Mouse (Mus musculus): ENCODE results near the gene Rimbp2. TPM values are rescaled to one million over a fixed set of nuclear protein-coding genes. Genes with fewer than 3 reads are reported as not detected.

The Rimbp2 gene
- polyA plus RNA-seq, 2 experiments from 2014 or later = not detected

DNA sequence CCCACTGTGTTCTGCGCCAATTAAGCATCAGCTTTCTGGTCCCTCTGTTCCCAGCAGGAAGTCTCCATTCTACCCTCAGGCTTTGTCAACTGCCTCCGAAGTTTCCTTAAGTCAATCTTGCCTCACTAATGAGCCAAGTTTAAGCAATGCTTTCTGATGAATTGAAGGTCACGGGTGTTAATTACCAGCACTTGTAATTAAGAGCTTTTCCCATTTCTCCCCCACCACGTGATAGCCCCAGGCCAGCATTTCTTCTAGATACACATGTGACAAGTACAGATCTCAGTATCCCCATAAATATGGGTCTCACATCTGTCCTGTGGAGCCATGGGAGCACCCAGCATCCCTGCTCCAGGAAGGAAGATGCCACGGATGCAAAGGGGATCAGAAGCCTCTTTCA, 20.5 kb downstream of the Rimbp2 start:
- no peak for ATAC-seq

DNA sequence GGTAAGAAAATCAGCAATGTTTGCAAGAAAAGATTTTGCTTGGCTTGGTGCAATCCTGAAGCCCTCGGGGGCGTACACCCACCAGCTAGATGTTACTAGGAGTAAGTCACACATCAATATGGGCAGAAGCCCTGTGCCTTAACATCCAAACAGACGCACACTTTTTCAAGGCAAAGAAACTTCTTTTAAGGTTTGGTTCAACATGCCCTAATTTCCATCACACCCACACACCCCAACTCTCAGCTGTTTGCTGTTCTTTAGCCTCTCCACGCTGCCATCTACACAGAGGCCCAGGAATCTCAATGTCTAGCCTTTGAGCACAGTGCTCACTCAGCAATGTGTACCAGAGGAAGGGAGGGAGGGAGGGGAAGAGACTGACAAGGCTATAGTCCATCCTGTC, 28.2 kb downstream of the Rimbp2 start:
- ATAC-seq = no peak

DNA sequence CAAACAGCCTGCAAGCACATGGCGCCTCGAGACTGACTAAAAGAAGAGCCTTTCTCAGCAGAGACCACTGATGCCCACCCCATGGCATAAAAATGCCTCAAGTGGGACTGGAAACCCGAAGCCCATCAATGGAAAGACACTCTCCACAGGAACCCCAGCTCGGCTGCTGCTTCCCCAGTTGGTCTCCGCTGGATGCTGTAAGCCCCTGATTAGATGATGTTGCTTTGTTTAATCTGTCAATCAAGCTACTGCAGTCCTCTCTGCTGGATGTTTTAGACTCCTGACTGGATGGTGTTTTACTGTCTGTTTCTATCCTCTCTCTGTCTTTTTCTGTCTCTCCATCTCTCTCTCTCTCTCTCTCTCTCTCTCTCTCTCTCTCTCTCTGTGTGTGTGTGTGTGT, 33.2 kb downstream of the Rimbp2 start:
- no peak for ATAC-seq

DNA sequence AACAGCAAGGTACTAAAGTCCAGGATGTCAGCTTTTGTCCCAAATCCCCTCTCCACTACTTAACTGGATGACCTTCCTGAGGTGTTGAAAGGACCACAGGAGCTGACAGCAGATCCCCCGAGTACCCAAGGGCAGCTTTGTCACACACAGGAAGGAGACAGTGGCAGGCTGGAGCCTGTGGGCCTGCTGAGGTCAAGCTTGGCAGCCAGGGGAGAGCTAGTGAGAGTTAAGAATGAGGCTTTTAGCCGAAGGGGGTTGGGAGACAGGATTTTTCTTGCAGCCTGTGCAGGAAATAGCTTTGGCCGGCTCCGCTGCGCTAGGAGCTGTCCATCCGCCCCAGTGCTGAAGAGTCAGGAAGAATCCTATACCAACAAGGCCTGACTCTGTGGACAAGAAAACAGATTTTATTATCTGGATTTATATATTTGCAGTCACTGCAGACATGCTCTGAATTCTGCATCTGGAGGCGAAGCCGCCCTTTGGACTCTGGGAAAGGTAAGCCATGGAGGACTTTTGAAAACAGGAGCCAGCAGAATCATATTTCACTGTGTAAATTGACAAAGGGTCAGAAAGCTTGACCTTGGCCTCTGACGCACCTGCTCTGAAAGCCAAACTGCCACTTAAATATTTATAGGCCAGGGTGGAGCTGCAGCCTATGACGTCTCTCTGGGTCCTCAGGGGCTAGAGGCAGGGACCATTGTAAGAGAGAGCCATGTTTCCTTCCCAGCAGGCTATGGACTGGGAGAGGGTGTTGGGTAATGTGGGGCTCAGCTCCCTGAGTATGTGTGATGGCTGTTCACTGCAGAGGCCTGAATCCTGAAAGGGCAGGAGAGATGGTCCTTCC, 35.9 kb downstream of the Rimbp2 start:
- no peak for ATAC-seq

DNA sequence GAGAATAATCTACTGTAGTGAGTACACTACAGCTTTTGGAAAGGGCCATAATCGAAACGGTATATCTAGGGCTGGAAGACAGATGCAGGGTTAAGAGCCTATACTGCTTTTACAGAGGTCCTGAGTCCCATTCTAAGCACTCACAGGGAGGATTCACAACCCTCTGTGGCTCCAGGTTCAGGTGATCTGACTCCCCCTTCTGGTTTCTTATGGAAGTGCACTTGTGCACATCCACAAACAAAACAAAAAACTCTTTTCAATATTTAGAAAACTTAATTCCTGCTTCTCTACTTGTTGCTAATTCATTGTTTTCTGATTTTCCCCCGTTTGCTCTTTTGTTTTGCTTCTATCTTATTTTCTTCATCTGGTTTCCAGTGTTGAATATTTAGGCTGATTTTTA, 39.5 kb downstream of the Rimbp2 start:
- no peak for ATAC-seq

DNA sequence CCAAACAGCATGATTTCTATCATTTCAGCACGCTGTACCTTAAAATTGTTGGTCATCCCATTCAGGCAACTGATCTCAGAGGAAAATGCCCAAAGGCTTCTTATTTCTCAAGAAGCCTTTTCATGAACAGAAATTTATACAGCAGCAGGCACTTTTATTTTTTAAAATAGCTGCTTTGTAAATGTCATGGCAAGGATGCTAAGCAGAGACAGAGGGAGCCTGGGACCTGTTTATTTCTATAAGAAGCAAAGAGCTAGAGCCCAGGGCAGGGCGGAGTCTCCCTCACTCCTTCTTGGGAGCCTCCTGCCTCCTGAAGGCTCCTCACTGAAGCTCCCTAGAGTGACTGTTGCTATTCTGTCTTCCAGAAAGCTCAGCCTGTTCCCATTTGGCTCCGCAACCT, 40.9 kb downstream of the Rimbp2 start:
- no peak for ATAC-seq

DNA sequence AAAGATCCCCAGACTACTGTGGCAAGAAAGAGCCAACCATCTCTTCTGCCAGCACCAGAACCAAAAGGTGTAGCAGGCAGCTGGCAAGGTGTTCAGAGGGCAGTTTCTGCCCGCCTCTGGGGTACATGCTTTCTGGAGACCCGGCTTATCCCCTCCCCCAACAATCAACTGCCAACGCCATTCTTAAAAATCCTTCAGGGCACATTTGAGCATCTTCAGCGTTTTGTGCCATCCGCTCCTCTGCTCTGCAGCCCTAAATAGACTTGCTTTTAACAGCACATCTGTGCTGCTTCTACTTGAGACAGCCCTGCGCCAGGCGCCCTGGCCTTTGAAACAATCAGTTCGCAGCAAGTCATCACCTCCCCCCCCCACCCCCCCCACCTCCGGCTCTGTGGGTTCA, 41.7 kb downstream of the Rimbp2 start:
- ATAC-seq = no peak

DNA sequence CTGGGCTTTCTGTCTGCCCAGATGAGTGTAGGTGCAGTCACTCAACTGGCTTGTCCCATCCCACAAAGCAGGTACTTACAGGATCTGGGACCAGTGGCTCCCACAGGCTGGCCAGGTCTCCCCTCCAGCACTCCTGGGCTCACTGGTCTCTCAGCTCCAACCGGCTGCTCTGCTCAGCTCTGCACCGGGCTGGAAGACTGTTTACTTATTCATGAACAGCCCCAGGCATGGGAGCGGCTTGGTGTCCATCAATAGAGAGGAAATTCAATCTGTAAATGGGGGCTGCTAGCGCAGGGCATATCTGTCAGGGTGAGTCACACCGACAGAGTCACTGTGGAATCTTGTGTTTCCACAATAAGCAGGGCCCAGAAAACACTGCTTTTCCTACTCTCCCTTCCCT, 49.2 kb downstream of the Rimbp2 start:
- ATAC-seq = no peak

DNA sequence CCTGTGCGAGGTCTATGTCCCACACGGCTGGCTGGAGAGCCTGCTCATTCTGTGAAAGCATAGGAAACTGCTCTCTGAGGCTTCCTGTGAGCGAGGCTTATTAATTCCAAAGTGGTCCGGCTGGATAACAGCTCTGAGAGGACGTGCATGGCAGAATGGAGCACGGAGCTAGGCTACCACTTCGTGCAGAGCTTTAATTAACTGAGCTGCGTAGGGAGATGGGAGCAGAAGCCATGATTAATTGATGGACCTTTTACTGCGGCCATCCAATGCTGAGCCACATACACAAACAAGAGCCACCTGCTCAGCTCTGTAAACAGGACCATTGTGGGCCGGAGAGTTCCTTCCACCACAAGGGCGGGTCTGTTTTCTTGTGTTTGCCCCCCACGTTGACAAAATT, 50.2 kb downstream of the Rimbp2 start:
- ATAC-seq = no peak

DNA sequence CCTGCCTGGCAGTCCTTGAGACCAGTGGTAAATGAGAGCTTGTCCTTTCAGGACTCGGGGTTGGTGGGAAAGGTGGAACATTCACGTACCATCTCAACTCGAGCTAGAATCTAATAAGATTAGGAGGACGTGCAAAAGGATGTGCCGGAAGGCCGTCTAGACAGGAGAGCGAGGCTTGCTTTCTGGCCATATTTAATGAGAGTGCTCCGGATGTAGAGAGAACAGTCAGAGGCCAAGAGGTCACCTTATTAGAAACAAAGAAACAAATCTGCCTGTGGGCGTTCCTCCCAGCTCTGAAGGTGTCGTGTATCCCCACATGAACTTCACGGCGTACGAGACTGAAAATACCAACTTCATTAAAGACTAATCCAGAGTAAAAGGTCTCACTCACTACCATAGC, 53.3 kb downstream of the Rimbp2 start:
- ATAC-seq = no peak

DNA sequence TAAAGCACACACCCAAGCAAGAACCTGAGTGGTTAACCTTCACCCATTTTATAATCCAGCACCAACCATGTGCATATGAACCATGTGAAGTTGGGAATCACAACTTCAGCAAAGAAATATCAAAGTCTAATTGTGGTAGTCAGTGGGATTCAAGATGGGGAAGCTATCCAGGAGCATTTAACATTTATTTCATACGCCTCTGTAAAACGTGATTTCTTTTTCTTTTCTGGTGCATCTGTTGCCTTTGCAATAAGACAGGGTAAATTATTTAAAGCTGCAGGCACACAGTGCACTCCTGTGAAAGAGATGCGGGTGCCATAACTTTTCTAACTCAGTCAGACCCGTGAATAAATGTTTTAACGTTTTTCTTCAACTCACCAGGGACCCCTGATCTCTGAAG, 58.4 kb downstream of the Rimbp2 start:
- ATAC-seq = no peak

DNA sequence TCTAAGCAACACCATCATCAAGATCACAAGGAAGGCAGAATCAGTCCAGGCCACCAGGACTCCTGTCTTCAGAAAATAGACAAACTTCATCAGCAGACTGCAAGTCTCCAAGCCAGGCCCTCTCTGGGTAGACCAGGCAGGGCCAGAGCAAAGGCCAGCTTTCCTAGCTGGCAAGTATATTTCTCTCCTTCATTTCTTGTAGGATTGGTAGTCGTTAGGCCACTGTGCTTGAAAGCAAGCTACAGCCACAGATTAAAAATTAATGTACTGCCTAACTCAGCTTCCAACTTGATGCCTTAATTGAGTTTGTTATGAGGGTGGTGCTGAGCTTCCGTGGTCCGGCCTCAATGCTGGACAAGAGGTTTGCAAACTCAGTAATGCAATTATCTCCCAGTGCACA, 65.7 kb downstream of the Rimbp2 start:
- ATAC-seq = no peak

DNA sequence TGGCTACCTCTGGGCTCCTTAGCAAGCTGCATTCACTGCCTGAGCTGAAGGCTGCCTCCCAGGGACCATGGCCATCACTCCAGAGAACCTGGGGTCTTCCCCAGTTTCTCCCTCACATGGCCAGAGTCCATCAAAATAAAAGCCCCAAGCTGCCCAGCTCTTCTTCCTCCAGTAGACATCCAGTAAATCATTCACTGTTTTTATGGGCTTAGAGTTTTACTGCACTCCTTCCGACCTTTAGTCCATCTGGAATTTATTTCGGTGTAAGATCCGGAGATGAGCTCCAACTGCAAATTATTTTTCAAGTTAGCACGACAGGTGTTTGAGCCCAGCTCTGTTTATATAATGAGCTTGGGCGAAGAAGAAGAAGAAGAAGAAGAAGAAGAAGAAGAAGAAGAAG, 69.0 kb downstream of the Rimbp2 start:
- ATAC-seq = no peak

DNA sequence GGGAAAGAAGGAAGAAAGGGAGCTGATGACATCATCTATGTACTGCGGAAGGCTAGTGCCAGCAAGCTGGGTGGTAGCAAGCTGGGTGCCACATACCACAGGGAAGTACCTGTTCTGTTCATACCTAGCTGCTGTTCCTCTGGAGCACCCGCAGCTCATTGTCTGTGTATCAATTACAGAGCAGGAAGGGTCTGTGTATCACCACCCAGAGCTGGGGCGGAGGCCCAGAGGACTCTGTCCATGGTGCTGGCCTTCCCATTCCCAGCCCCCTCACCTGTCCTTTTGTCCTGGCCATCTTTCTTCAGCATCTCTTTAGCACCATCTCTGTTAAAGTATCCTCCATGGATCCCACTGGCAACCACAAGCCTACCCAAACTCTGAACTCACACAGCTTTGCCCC, 74.2 kb downstream of the Rimbp2 start:
- no peak for ATAC-seq

DNA sequence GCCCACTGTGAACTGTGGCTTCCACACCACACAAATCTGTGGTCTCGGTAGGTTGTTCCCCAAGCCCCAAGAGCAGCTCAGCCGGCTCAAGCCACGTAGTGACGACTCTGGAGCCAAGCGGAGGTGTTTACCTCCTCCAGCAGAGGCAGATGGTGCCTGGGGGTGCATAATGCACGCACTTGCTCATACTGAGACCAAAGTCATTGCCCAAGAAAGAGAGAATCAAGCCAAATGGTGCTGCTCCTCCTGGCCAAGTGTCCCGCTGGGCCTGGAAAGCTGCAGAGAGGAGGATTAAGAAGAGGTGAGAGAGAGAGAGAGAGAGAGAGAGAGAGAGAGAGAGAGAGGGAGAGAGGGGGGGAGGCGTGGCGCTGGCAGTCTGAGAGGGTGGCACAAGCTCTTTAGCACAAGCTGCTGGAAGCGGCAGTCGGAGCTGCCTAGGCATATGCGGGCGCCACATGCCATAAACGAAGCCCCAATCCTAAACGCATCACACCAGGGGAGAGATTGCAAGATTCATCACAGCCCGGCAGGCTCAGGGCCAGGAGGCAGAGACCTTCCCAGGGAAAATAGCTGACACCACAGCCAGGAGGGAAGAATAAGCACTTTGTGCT, 75.8 kb downstream of the Rimbp2 start:
- ATAC-seq = no peak

DNA sequence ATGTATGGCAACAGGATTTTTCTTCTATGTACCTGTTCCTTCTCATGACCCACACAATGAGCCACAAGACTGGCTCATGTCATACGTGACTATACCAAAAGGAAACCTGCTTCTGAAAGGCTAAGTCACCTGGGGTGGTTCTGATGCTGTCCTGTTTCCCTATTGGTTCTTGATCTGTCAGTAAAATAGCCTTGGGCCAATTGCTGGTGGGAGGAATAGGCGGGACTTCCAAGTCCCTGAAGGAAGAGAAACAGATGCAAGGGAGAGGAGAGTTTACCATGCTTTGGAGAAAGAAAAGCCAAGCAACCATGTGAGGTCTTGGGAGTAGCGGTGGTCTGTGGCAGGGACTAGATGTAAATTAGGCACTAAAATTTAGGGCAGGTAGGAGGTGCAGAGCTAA, 81.6 kb downstream of the Rimbp2 start:
- no peak for ATAC-seq

DNA sequence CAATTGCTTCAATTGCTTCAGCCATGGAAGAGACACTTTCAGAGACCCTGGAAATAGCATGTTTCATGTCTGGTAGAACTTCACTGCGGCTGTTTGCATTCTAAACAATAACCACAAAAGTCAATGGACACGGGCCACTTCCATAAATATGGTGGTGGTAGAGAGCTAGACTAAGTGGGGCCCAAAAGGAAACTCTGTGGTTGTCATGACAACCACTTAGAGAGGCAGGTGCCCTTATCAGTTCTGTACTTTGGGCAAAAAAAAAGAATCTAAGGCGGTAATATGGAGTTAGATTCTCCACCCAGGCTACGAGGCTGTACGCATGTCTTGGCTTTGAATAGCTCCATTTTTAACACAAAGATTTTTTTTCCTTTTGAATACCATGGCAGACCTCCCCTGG, 86.5 kb downstream of the Rimbp2 start:
- no peak for ATAC-seq

DNA sequence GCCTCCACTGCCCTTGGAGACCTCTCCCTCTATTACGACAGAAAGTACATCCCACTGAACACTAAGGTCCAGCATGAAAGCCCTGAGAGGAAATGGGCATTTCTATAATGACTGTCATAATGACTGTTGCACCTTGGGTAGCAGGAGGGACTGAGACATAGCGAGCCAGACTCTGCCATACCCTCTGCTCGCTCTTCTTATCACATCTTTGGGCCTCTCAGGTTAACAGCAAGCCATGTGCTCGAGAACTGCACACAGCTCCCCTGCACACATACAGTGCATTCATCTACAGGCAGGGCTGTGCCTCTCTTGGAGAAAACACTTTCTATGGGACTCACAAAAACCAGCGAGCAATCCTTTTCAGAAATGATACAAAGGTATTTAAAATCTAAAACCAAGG, 87.0 kb downstream of the Rimbp2 start:
- no peak for ATAC-seq

DNA sequence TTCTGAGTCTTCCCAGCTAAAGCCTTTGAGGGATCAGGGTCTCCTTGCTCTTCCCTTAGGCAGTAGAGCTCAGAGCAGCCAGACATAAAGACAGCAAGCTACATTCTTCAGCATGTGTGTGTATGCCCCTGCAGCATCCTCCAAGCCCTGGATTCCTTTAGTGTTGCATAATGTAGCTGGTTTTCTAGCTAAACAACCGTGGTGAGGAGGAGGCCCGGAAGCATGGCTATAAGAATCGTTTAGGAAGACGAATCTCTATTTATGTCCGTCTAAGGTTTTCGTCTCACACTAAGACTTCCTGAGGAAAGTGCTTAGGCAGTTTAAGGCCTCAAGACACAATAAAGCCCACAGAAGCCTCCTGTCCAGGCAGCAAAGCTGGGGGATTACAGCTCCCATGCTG, 89.8 kb downstream of the Rimbp2 start:
- ATAC-seq = no peak

DNA sequence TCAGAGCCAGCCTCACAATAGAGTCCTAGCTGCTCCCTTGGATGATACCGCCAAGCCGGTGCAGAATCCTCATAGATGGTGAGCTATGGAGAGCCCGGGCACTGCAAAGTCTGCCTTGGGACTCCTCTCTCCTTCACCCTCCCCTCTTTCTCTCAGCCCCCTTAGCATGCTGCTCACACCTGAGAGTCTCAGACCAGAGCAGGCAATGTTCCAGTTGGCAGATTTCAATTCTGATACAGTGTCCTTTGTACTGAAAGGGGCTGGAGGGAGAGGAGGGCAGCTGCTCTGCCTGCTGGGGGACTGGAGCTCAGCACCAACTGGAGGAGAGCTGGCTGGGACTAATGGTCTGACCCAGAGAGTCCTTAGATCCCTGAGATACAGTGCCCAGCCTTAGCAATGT, 92.4 kb downstream of the Rimbp2 start:
- no peak for ATAC-seq

DNA sequence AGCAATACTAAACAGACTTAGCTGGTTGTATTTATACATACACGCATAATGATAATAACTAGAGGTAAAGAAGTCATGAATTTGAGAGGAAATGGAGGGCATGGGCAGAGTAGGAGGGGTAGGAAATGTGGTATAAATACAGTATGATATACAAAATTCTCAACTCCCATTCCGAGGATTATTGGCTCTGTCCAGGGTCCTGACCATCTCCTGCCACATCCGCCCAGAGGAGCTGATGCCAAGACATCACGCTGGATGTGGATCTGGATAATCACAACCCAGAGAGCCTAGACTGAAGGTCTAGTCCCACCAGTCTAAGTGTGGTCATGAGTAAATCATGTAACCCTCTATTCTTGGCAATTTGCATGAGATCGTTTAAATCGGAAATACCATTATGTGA, 100.5 kb downstream of the Rimbp2 start:
- ATAC-seq = no peak

DNA sequence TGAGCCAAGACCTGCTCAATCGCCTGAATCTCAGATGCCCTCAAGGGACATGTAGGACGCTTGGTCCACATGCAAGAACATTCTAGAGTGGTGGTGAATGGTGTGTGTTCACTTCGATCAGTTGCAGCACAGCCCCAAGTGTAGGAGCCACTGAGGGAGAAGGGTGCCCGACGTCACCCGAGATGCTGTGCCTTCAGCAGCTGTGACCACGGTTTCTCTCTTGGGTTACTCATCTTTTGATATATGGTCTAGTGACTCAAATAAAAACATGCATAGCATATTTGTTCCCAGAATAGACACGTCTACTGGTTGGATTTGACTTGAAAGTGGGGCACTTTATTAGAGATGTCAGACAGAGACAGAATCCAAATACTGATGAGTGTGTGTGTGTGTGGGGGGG, 105.5 kb downstream of the Rimbp2 start:
- ATAC-seq = no peak

DNA sequence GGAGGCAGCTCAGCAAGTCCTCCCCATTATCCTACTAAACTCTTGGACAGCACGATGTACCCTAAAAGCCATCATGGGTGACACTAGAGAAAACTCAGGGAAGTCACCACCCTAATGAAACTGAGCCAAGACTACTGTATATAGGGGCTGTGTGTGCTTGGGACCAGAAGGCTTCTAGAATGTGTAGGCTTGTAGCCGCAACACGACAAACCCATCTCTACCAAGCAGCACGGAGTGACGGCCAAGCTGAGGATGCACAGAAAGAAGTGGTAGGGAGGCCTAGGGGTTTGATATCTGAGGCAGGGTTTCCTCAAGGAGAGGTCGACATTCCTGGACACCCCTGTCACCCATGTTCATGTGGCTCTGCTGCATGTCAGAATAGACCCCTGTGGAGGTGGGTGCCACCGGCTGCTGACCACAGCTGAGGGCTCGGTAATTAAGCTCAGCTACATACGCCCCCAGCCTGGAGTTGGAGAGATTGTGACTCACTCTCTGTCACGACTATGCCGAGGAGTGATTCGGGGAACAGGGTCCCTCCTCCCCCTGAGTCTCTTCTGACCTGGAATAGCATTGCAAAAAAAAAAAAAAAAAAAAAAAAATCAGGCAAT, 106.7 kb downstream of the Rimbp2 start:
- ATAC-seq = no peak

DNA sequence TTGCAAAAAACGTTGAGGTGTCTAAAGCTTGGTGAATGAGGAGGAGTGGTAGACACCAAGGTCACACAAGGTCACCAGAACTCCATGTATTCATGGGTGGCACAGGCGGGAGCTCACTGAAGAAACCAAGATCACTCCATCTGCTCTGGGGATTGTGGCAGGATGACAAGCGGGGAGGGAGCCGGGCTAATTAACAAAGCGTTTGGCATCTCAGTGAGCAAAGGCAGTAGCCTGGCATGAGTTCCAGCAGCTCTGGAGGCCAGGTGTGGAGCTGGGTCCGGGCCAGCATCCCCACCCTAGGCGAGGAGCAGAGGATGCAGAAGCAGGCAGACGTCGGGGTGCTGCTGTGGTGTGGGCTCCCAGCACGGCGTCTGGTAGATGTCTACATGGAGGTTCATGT, 108.3 kb downstream of the Rimbp2 start:
- ATAC-seq = no peak
